Mouse (Mus musculus) adrenal gland, postnatal 0 days (tissue): ENCODE results near the gene Gm21861. TPM values are rescaled to one million over a fixed set of nuclear protein-coding genes. Genes with fewer than 3 reads are reported as not detected.

Experiments used
- polyA plus RNA-seq: library from polyadenylated mRNA; unstranded; fragments of >200 nt; fragmentation: Nextera tagmentation; extraction: Ambion mirVana; gene quantifications from 2 replicates; pipeline ENCODE4 v1.2.1, GENCODE M21; 2015

Gene Gm21861
- not detected in 2 replicates for polyA plus RNA-seq

GRCm38 (mm10) chrY:58814497-58814896, at the start of gene Gm21861:
Gene Gm21861 (minus strand): TSS chrY:58814597.

